Mouse (Mus musculus) cerebellum, adult 9-11 months (tissue): ENCODE results near the gene Mrpl17.
"Not testable (repeated sequence)": the region's sequence is repeated elsewhere in the genome, so short reads cannot be mapped to it uniquely, and the experiment has no call there.

Experiments
- DNase-seq: peaks from one replicate; pipeline ENCODE4 v3.0.0; 2022

Mrpl17 gene

GRCm38 (mm10) chr7:105810877-105811489, at the start of gene Mrpl17:
Mrpl17 (minus strand) TSS chr7:105811099.
- DNase-seq = peak; percentile 100

- not testable (repeated sequence) for DNase-seq
Measured at GRCm38 (mm10) chr7:105855718-105856560, 45.0 kb upstream of the Mrpl17 start.

DNA sequence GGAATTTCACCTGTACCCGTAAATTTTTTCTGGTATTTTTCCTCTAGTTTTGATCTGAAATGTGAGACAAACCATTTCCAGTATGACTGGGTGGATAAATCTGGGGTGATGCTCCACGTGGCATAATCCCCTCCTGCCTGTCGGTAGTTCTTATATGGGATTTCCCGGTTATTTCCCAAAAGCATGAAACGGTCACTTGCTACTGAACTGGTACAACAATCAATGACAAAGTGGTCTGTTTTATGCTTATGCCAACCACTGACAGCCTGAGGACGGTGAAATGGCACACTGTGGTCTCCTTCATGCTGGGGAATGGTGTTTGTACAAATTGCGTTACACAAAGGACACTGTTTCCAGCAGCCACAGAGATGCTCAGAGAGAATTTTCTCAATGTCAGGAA, 13.4 kb upstream of the Mrpl17 start:
- DNase-seq = no peak

DNA sequence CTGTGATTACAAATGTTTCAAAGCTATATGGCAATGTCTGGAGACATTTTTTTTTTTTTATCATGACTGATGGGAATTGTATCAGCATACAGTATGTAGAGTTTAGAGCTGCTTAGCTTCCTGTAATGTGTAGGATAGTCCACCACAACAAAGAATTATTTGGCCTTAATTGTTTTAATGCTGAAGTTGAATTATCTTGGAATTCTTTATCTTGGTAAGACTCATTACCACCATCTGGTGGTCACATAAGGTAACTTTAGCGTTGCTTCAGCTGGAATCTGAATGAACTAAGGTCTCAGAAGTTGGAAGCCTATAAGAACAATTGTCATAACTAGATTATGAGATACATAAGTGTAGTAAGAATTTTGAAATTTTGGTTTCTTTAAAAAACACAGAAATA, 7.6 kb upstream of the Mrpl17 start:
- no peak for DNase-seq

DNA sequence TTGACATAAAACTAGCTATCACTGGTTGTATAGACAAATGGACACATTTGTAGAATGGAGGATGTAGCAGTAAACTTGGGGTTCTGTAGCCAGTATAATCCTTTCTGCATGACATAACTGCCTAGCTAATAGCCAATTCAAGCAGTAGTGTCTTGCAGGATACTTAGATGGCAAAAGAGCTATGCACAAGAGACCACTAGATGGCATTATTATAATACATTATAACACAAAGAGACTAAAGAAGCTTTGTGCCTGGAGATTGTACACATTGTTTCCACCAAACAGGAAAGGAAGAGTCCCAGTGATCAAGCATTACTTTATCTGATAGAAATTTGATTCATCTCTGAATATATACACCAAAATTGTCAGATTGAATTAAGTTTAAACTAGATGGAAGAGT, 5.8 kb upstream of the Mrpl17 start:
- no peak for DNase-seq

- DNase-seq = no peak
Measured at GRCm38 (mm10) chr7:105813326-105813725, 2.4 kb upstream of the Mrpl17 start.

GRCm38 (mm10) chr7:105812566-105812965, 1.7 kb upstream of the Mrpl17 start:
- no peak for DNase-seq

DNA sequence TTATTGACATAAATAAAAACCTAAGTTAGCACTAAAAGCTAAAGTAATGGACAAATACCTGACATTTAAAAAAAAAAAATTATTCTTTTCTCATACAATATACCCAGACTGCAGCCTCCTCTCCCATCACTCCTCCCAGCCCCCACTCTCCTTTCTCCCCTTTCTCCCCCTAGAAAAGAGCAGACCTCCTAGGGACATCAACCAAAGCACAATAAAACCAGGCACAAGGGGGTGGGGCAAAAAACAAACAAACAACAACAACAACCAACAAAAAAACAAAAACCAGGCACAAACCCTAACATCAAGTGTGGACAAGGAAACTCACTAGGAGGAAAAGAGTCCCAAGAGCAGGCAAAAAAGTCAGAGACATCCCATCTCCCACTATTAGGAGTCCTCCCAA, 617 bp upstream of the Mrpl17 start:
- peak; percentile 73 for DNase-seq

GRCm38 (mm10) chr7:105810280-105810876, 521 bp downstream of the Mrpl17 start:
- DNase-seq = no peak

GRCm38 (mm10) chr7:105809836-105810235, 1.1 kb downstream of the Mrpl17 start:
- peak; percentile 31 for DNase-seq

DNA sequence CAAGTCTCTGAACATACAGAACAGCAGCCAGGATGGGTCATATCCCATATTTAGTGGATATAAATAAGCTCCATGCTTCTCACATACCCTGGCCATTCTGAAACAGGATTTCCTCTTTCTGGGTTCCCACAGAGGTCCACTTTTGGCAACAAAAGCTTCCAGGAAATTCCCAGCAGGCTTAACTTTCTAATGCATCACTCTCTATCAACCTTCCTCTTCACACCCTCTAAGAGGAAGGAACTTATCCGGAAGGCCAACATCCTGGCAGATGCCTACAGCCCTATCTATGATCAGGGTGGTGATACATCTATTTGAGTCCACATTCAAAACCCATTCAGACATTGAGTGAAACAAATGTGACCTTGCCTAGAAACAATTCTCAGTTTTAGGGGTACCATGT, 2.5 kb downstream of the Mrpl17 start:
- DNase-seq = no peak

DNA sequence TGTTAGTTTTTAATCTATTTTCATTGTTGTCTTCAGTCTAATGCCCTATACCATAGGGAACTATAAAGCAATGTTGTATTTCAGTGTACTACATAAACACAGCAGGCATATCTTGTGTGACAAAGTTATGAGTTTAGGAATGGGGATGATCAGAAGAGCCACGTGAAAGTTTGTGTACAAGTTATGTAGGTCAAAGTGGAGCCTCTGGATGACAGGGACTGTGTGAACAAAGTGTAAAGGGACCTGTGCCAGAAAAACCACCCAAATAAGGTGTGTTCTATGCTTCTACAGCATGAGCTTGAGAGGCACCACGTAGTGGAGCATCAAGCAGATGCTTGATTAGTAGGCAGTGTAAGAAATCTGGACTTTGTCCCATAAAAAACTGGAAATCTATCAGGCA, 4.2 kb downstream of the Mrpl17 start:
- no peak for DNase-seq

DNA sequence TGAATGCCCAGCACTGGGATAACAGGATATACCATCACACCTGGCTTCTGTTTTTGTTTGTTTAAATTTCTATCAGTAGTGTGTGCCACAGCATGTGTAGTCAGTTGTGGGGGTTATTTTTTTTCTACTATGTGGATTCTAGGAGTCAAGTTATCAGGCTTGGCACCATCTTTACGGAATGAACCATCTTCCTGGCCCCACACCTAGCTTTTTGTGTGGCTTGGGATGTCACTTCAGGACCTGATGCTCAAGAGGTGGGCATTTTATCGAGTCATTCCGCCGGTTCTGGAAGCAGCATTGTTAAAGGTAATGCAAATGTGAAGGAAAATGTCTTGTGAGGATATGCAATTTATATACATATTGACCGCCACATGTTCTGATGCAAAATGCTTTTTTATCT, 4.8 kb downstream of the Mrpl17 start:
- DNase-seq = no peak

DNA sequence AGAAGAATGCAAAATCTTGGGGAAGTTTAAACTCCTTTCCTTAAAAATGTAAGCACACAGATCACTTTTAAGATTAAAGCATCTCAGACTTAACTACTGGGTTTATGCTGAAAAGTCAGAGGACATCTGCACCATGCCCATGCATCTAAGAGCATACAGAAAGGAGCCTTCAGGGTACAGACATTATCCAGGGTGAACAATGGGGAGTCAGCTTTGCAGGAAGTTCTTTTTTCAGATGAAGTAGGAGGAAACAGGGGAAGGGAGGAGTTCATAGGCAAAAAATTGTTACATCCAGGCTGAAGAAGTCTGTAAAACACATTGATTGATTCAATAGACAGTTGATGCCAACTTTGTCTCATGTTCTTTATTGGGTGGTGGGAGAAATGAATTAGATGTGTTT, 7.5 kb downstream of the Mrpl17 start:
- no peak for DNase-seq

- no peak for DNase-seq
Measured at GRCm38 (mm10) chr7:105802771-105803170, 8.1 kb downstream of the Mrpl17 start.

GRCm38 (mm10) chr7:105802312-105802711, 8.6 kb downstream of the Mrpl17 start:
- no peak for DNase-seq

- DNase-seq = no peak
Measured at GRCm38 (mm10) chr7:105796972-105797371, 13.9 kb downstream of the Mrpl17 start.

DNA sequence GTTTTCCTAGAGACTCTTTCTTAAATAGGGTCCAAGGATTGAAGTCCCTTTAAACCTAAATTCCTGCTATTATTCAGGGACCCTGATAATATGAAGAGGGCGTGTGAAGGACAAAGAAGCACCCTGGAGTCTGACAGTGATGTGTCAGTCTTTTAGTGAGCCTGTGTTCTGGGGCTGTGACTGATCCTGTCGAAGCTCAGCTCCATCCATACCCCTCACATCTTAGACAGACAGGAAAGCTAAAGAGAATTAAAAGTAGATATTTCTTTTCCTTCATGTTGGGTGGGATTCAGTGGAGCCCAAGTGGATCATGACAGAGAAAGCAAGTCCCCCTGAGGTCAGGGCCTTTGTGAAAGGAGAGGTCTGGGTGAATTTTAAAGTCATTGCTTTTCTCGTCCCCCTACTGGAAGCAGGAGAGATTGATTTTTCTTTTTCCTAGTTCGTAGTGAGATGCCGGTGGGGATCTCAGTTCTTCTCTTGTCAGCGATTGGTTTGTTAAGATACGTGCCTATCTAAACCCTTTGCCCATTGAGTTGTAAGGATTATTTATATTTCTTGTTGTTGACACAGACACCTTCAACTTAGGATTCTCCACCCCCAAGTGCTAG, 15.0 kb downstream of the Mrpl17 start:
- no peak for DNase-seq

DNA sequence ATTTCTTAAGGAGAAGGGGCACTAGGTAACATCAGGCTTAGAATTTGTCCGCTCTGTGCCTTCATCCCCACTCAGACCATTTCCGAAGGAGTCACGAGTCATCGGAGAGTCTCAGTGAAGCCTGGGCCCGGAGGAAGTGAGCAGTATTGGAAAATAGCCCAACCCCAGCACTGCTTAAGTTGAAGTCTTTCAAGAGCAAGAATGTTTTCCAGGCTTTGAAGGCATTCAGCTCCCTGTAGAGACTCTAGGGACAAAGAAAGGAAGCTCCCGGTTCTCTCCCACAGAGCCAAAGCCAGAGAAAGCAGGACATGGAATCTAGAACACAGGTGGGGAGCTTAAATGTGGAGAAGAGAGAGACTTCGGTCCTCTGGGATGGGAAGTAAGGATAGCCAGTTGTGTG, 17.2 kb downstream of the Mrpl17 start:
- no peak for DNase-seq

DNA sequence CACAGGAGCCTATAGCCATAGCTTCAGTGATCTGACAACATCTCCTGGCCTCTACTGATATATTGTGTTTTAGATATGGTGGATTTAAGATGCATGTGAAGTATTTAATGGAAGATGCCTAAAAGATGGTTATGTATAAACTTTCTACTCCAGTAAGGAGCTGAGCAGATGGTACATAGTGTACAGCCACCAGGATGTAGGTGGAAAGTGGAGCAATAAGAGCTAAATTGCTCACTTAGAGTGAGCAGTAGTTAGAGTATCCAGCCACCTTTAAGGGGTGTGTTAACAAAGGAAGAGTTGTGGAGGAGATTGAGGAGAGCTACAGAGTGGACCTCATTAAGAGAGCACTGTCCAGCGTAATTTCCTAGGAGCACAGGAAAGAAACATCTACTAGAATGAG, 19.8 kb downstream of the Mrpl17 start:
- no peak for DNase-seq

- DNase-seq = no peak
Measured at GRCm38 (mm10) chr7:105787285-105788140, 23.4 kb downstream of the Mrpl17 start, which contains the start of gene Dchs1. Dchs1 (minus strand) TSS chr7:105787654.

GRCm38 (mm10) chr7:105786506-105787284, 24.2 kb downstream of the Mrpl17 start:
- no peak for DNase-seq
